In genomic region chrX:102157423-102157791, GRCm38 (mm10) we compare ENCODE assay signal across 8 mouse cellular contexts. TPM values are rescaled to one million over a fixed set of nuclear protein-coding genes. Genes with fewer than 3 reads are reported as not detected.
A peak's percentile ranks its signal among the peaks of the same experiment; 100 is the strongest.
DNase-seq lines count a peak whose midpoint lies in the region; ATAC-seq and TF ChIP-seq lines count a peak whose summit lies in the region.

No protein-coding gene starts in this region.

- no peak for DNase-seq in left cerebral cortex, adult 2 months (ENCODE audit: extremely low spot score in 1 of 2, low spot score in 2 of 2)
- DNase-seq in left cerebral cortex, postnatal 14 days (ENCODE audit: low spot score in 2 of 2), result no peak
- DNase-seq in embryonic facial prominence, embryonic 11.5 days (ENCODE audit: low spot score), result no peak
- DNase-seq in intestine, embryonic 14.5 days (ENCODE audit: low spot score), result no peak
- DNase-seq in cerebellum, adult 18-20 months, result no peak
- no peak for DNase-seq in layer of hippocampus, adult 8-10 months (ENCODE audit: low spot score in 2 of 2)
- DNase-seq in layer of hippocampus, postnatal 25 days (ENCODE audit: extremely low spot score in 1 of 2, low spot score in 1 of 2), result no peak

- H3K79me2 ChIP-seq in myocyte (ENCODE audit: control insufficient read depth, insufficient read depth), result peaks cover 26% of the 10 kb centered on the region

- H3K36me3 ChIP-seq in embryonic facial prominence, embryonic 11.5 days (replicated peaks; ENCODE audit: control insufficient read depth, insufficient read depth, low read depth, low read length), result no peaks in the 10 kb centered on the region
- H3K36me3 ChIP-seq in intestine, embryonic 14.5 days (ENCODE audit: control insufficient read depth, insufficient read depth, low read length), result no peaks in the 10 kb centered on the region
- H3K36me3 ChIP-seq in myocyte (ENCODE audit: control insufficient read depth, insufficient read depth), result no peaks in the 10 kb centered on the region

- no peaks in the 10 kb centered on the region for H3K27me3 ChIP-seq in embryonic facial prominence, embryonic 11.5 days (ENCODE audit: control insufficient read depth, insufficient read depth, low read length)
- no peaks in the 10 kb centered on the region for H3K27me3 ChIP-seq in intestine, embryonic 14.5 days (replicated peaks; ENCODE audit: control insufficient read depth, insufficient read depth, low read length)
- no peaks in the 10 kb centered on the region for H3K27me3 ChIP-seq in myocyte (ENCODE audit: control insufficient read depth, insufficient read depth, insufficient read length)

- peak overlapping the region; percentile 40 for H3K4me3 ChIP-seq in left cerebral cortex, adult 2 months
- peak overlapping the region; percentile 18 for H3K4me3 ChIP-seq in embryonic facial prominence, embryonic 11.5 days (ENCODE audit: low read depth, low read length)
- H3K4me3 ChIP-seq in intestine, embryonic 14.5 days (ENCODE audit: low read depth, low read length), result peak overlapping the region; percentile 25
- peak overlapping the region; percentile 43 for H3K4me3 ChIP-seq in myocyte

- H3K9ac ChIP-seq in embryonic facial prominence, embryonic 11.5 days (replicated peaks; ENCODE audit: low read length), result peak overlapping the region; percentile 43; the same call in 1 of the 2 replicates
- peak overlapping the region; percentile 11; the same call in 1 of the 2 replicates for H3K9ac ChIP-seq in intestine, embryonic 14.5 days (ENCODE audit: low read length)

- TF ChIP-seq POLR2A in myocyte (IDR thresholded peaks at IDR 0.05; ENCODE audit: insufficient read length, low read depth), result no peak

- intact Hi-C loops in left cerebral cortex, adult 2 months (cut with DNase I), result loop anchor here (2.0 kb wide), 1 partner anchor 31 kb away; the partner anchor contains the start of gene Rps4x
- intact Hi-C loops in left cerebral cortex, postnatal 14 days (cut with DNase I), result no loop called here

- 51% methylated on average over 5 of the region's 5 CpGs for WGBS in embryonic facial prominence, embryonic 11.5 days
- 45% methylated on average over 5 of the region's 5 CpGs for WGBS in intestine, embryonic 14.5 days

- no peak for TF ChIP-seq CTCF in left cerebral cortex, adult 2 months (IDR thresholded peaks at IDR 0.05)

- no peak overlapping the region for H3K27ac ChIP-seq in left cerebral cortex, adult 2 months
- no peak overlapping the region for H3K27ac ChIP-seq in embryonic facial prominence, embryonic 11.5 days (replicated peaks; ENCODE audit: low read depth, low read length)
- peak overlapping the region; percentile 57; the same call in 1 of the 2 replicates for H3K27ac ChIP-seq in intestine, embryonic 14.5 days (ENCODE audit: low read depth)

- H3K9me3 ChIP-seq in embryonic facial prominence, embryonic 11.5 days (replicated peaks; ENCODE audit: control insufficient read depth, low read length), result no peaks in the 10 kb centered on the region
- no peaks in the 10 kb centered on the region for H3K9me3 ChIP-seq in intestine, embryonic 14.5 days (ENCODE audit: control insufficient read depth, low read length)

- no peak overlapping the region for H3ac ChIP-seq in myocyte (ENCODE audit: control insufficient read depth, insufficient read length)

- no peaks in the 10 kb centered on the region for H3K4me1 ChIP-seq in embryonic facial prominence, embryonic 11.5 days (ENCODE audit: control insufficient read depth, insufficient read depth, low read length)
- H3K4me1 ChIP-seq in intestine, embryonic 14.5 days (replicated peaks; ENCODE audit: control insufficient read depth, insufficient read depth, low read length), result no peaks in the 10 kb centered on the region

- no peak for ATAC-seq in embryonic facial prominence, embryonic 11.5 days (replicated peaks; ENCODE audit: insufficient number of reproducible peaks, low FRiP score, low TSS enrichment, low read depth)
- ATAC-seq in intestine, embryonic 14.5 days (replicated peaks; ENCODE audit: low FRiP score, low TSS enrichment, low read depth), result 0 out of 2 replicates have a peak, but pooled peaks have one; percentile 12

- peak overlapping the region; percentile 30 for H3K4me2 ChIP-seq in embryonic facial prominence, embryonic 11.5 days (ENCODE audit: low read depth, low read length)
- peak overlapping the region; percentile 26 for H3K4me2 ChIP-seq in intestine, embryonic 14.5 days (ENCODE audit: low read length)
- peak overlapping the region; percentile 72 for H3K4me2 ChIP-seq in myocyte (ENCODE audit: low read depth)

TF ChIP-seq in myocyte, 11 proteins besides CTCF, POLR2A, EP300 and RAD21:
- TF ChIP-seq TCF12 (IDR thresholded peaks at IDR 0.05; ENCODE audit: insufficient read depth, poor library complexity, severe bottlenecking) (no peak), USF1 (IDR thresholded peaks at IDR 0.05; ENCODE audit: low read depth) (no peak), TCF3 (IDR thresholded peaks at IDR 0.05; ENCODE audit: insufficient read length, low read depth) (no peak), REST (IDR thresholded peaks at IDR 0.05; ENCODE audit: insufficient read depth, insufficient read length) (no peak), SRF (IDR thresholded peaks at IDR 0.05; ENCODE audit: control insufficient read depth, insufficient read length, low read depth) (no peak), E2F4 (IDR thresholded peaks at IDR 0.05; ENCODE audit: insufficient read depth) (no peak), MAX (IDR thresholded peaks at IDR 0.05; ENCODE audit: low read depth) (no peak), MYOG (IDR thresholded peaks at IDR 0.05; ENCODE audit: control insufficient read depth in 1 of 3, insufficient read depth in 1 of 3, insufficient read length in 2 of 3, low read depth in 2 of 3) (no peak), CEBPB (IDR thresholded peaks at IDR 0.05; ENCODE audit: insufficient read depth, poor library complexity, severe bottlenecking) (no peak), POLR2AphosphoS2 (IDR thresholded peaks at IDR 0.05; ENCODE audit: insufficient read length, low read depth) (no peak), MYOD1 (IDR thresholded peaks at IDR 0.05; ENCODE audit: control insufficient read depth in 1 of 3, insufficient read length in 2 of 3, low read depth in 2 of 3) (no peak)

RNA-seq across cellular contexts. Expression of gene Ercc6l, which starts 0.5 kb away (rescaled TPM):
- under 1 TPM; 0.09 TPM for total RNA-seq in left cerebral cortex, adult 2 months (2021)
- total RNA-seq in left cerebral cortex, postnatal 14 days (2021), result under 1 TPM; 0.06 to 0.15 TPM
- polyA plus RNA-seq in embryonic facial prominence, embryonic 11.5 days (2014; fragmentation: Nextera tagmentation; extraction: Ambion mirVana), result 26.0 and 28.5 TPM in 2 replicates
- polyA plus RNA-seq in intestine, embryonic 14.5 days (2014; fragmentation: Nextera tagmentation; extraction: Ambion mirVana), result 14.6 and 16.0 TPM in 2 replicates
- 1.5 TPM for polyA plus RNA-seq in myocyte (2012; fragmentation: generic; extraction: Trizol)
- total RNA-seq in layer of hippocampus, adult 8-10 months (2022), result under 1 TPM in 3 of 4 experiments, not detected in 1; 0.14 to 0.36 (median 0.18) TPM
- total RNA-seq in layer of hippocampus, postnatal 25 days (2021), result under 1 TPM; 0.14 to 0.37 TPM

RNA-seq across cellular contexts. Expression of gene Rps4x, which starts 31.8 kb away (rescaled TPM):
- 100 to 1,000 TPM; 350 to 451 TPM for total RNA-seq in left cerebral cortex, adult 2 months (2021)
- 100 to 1,000 TPM; 395 to 481 TPM for total RNA-seq in left cerebral cortex, postnatal 14 days (2021)
- polyA plus RNA-seq in embryonic facial prominence, embryonic 11.5 days (2014; fragmentation: Nextera tagmentation; extraction: Ambion mirVana), result 797 and 814 TPM in 2 replicates
- 1,024 and 1,040 TPM in 2 replicates for polyA plus RNA-seq in intestine, embryonic 14.5 days (2014; fragmentation: Nextera tagmentation; extraction: Ambion mirVana)
- 2,113 TPM for polyA plus RNA-seq in myocyte (2012; fragmentation: generic; extraction: Trizol)
- 100 to 1,000 TPM; 452 to 610 (median 507) TPM for total RNA-seq in layer of hippocampus, adult 8-10 months (2022)
- 100 to 1,000 TPM; 479 to 480 TPM for total RNA-seq in layer of hippocampus, postnatal 25 days (2021)

RNA-seq across cellular contexts. Expression of gene Pin4, which starts 38.2 kb away (rescaled TPM):
- 10 to 100 TPM; 28.2 to 29.9 TPM for total RNA-seq in left cerebral cortex, adult 2 months (2021)
- 10 to 100 TPM; 15.2 to 22.2 TPM for total RNA-seq in left cerebral cortex, postnatal 14 days (2021)
- polyA plus RNA-seq in embryonic facial prominence, embryonic 11.5 days (2014; fragmentation: Nextera tagmentation; extraction: Ambion mirVana), result 67.3 and 70.8 TPM in 2 replicates
- polyA plus RNA-seq in intestine, embryonic 14.5 days (2014; fragmentation: Nextera tagmentation; extraction: Ambion mirVana), result 66.3 and 75.6 TPM in 2 replicates
- 59.6 TPM for polyA plus RNA-seq in myocyte (2012; fragmentation: generic; extraction: Trizol)
- total RNA-seq in layer of hippocampus, adult 8-10 months (2022), result 10 to 100 TPM in 3 of 4 experiments, 1 to 10 TPM in 1; 9.6 to 32.9 (median 23.5) TPM
- 10 to 100 TPM; 28.0 to 36.0 TPM for total RNA-seq in layer of hippocampus, postnatal 25 days (2021)
